Mouse (Mus musculus) liver, postnatal 0 days (tissue): Measurements from ENCODE around the gene Vipas39. TPM values are rescaled to one million over a fixed set of nuclear protein-coding genes. Genes with fewer than 3 reads are reported as not detected.

Experiments used
- ATAC-seq: fragments of 200-750 bp; cut with Nextera tagmentation; 2 replicates; pipeline ENCODE4 v1.8.0; 2017; ENCODE audit warnings: mild to moderate bottlenecking, moderate library complexity
- DNase-seq: peaks from one replicate; pipeline ENCODE4 v3.0.0-alpha.2; 2016
- H3K27ac ChIP-seq: fragments of 300-500 bp; sonication (generic); 2 replicates; pipeline ENCODE4 v1.5.1; 2014; ENCODE audit warnings: antibody characterized with exemption, moderate library complexity, mild to moderate bottlenecking, low read depth
- H3K27me3 ChIP-seq: fragments of 300-500 bp; sonication (generic); 2 replicates; pipeline ENCODE4 v1.6.1; 2014; ENCODE audit warnings: low read length, control low read depth, mixed read lengths; ENCODE audit not compliant: insufficient read depth
- H3K36me3 ChIP-seq: fragments of 300-500 bp; sonication (generic); replicated peaks from 2 replicates; pipeline ENCODE4 v1.6.1; 2014; ENCODE audit warnings: mild to moderate bottlenecking, control low read depth, low read length, moderate library complexity, mixed read lengths; ENCODE audit not compliant: insufficient read depth
- H3K4me1 ChIP-seq: fragments of 300-500 bp; sonication (generic); 2 replicates; pipeline ENCODE4 v1.6.1; 2014; ENCODE audit warnings: antibody characterized with exemption, mild to moderate bottlenecking, control low read depth; ENCODE audit not compliant: insufficient read depth
- H3K4me2 ChIP-seq: fragments of 300-500 bp; sonication (generic); 2 replicates; pipeline ENCODE4 v1.6.1; 2014; ENCODE audit warnings: low read depth, mild to moderate bottlenecking, low read length, moderate library complexity, mixed read lengths
- H3K4me3 ChIP-seq: fragments of 300-500 bp; sonication (generic); 2 replicates; pipeline ENCODE4 v1.5.1; 2014; ENCODE audit warnings: low read depth, low read length
- H3K9ac ChIP-seq: fragments of 300-500 bp; sonication (generic); replicated peaks from 2 replicates; pipeline ENCODE4 v1.6.1; 2014; ENCODE audit warnings: mild to moderate bottlenecking, moderate library complexity
- H3K9me3 ChIP-seq: fragments of 300-500 bp; sonication (generic); 2 replicates; pipeline ENCODE4 v1.6.1; 2016; ENCODE audit warnings: mild to moderate bottlenecking, control low read depth, low read length, mixed read lengths
- CTCF ChIP-seq: sonication (generic); IDR thresholded peaks from 2 replicates; pipeline ENCODE4 v1.5.1; 2016; ENCODE audit warnings: antibody characterized with exemption, low read depth
- EP300 ChIP-seq: IDR thresholded peaks from 2 replicates; pipeline ENCODE4 v1.6.1; 2016; ENCODE audit warnings: antibody characterized with exemption, low read depth, mild to moderate bottlenecking
- WGBS: fragments of 180-500 bp; shearing (Covaris S2); extraction: QIAGEN DNeasy Blood & Tissue Kit; methylation state at CpG from one replicate; pipeline ENCODE4 v1.1.7; 2014; ENCODE audit not compliant: insufficient replicate concordance; 5-methylcytosine and 5-hydroxymethylcytosine counted together
- polyA plus RNA-seq: library from polyadenylated mRNA; unstranded; fragments of >200 nt; fragmentation: Nextera tagmentation; extraction: Ambion mirVana; gene quantifications from 2 replicates; pipeline ENCODE4 v1.2.1, GENCODE M21; 2015

Gene Vipas39
- polyA plus RNA-seq, 1 experiment from 2014 or later: 8.2 TPM

DNA sequence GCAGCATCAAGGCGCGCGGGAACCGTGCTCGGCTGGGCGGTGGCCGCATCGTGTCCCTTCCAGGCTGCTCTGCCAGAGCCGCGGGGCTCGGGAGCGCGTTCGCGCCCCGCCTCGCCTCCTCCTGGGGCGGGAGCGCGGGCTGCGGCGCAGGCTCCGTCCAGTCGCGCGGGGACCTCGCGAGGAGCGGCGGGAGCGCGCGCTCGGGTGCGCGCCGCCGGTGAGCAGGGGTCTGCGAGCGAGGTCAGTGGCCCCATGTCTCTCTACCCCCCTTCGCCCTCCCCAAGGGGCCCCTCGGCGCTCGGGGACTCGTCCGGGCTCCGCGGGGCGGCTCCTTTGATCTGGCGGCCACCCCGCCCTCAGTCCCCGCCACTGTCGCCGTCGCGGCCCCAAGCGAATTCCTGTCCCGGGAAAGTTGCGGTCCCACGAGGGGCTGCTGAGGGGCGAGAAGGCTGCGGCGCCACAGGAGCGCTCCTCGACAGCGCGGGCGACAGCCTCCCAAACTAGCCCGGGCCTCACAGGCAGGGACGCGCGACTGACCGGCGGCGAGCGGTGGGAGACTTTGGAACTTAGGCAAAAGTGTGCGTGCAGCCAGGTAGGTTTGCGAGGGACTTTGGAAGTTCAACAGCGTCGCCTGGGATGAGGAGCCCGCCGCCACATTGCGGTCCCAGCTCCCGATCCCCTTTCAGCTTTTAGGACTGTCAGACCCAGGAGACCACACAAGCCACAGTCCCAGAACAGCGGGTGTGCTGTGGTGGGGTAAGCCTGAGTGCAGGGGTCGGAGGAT lies 33.8 kb upstream of the Vipas39 start, which contains the start of gene Ism2:
Ism2 (minus strand) TSS at position 49 of the 784 bp plus-strand sequence.
- Histone ChIP-seq H3K27me3 (peaks cover 26% of the 10 kb centered on the region), H3K9ac (peak within 1 kb of the TSS; percentile 72), H3K4me1 (peaks cover 3% of the 10 kb centered on the region; the same call in 1 of the 2 replicates), H3K27ac (no peak within 1 kb of the TSS), H3K9me3 (no peaks in the 10 kb centered on the region), H3K4me3 (peak within 1 kb of the TSS; percentile 71), H3K4me2 (peak within 1 kb of the TSS; percentile 96), H3K36me3 (no peaks in the 10 kb centered on the region)
- peak; percentile 81 for ATAC-seq
- DNase-seq: peak; percentile 57
- TF ChIP-seq EP300: no peak
- TF ChIP-seq CTCF: no peak
- WGBS: under 1% methylated on average over 73 of the region's 86 CpGs

GRCm38 (mm10) chr12:87299037-87299656 lies 33.1 kb upstream of the Vipas39 start:
- Histone ChIP-seq H3K36me3 (no peaks in the 10 kb centered on the region), H3K9me3 (no peaks in the 10 kb centered on the region), H3K27me3 (peaks cover 26% of the 10 kb centered on the region), H3K27ac (no peak overlapping the region), H3K4me1 (peaks cover 3% of the 10 kb centered on the region; the same call in 1 of the 2 replicates), H3K4me3 (peak overlapping the region; percentile 71), H3K4me2 (peak overlapping the region; percentile 96), H3K9ac (peak overlapping the region; percentile 72)
- TF ChIP-seq CTCF (no peak), EP300 (no peak)
- DNase-seq: no peak
- ATAC-seq: no peak; the same call in 1 of the 2 replicates
- WGBS: 14% methylated on average over 29 of the region's 29 CpGs

DNA sequence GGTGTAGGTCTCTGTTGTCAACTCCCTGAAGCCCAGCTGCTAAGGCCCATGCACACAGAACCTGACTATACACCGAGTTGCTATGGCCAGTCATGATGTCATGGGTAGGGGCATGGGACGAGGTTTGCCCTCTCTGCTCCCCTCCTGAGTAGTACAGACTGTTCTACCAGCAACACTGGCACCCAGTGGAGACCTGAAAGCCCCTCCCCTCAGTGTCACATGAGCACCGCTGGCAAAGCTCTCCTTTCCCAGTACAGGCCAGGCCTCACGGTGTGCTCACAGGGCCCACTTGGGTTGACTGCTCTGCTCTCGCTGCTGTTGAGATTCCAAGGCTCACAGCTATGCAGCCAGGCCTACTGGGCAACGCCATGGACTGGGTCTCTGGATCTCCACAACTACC lies 27.9 kb upstream of the Vipas39 start:
- no peak for TF ChIP-seq CTCF
- no peak for TF ChIP-seq EP300
- DNase-seq: no peak
- Histone ChIP-seq H3K27ac (no peak overlapping the region), H3K9ac (no peak overlapping the region), H3K9me3 (no peaks in the 10 kb centered on the region), H3K4me3 (no peak overlapping the region), H3K4me2 (no peak overlapping the region), H3K27me3 (peaks cover 7% of the 10 kb centered on the region), H3K4me1 (no peaks in the 10 kb centered on the region), H3K36me3 (no peaks in the 10 kb centered on the region)
- 67% methylated on average over 6 of the region's 6 CpGs for WGBS
- peak; percentile 23; the same call in 1 of the 2 replicates for ATAC-seq

DNA sequence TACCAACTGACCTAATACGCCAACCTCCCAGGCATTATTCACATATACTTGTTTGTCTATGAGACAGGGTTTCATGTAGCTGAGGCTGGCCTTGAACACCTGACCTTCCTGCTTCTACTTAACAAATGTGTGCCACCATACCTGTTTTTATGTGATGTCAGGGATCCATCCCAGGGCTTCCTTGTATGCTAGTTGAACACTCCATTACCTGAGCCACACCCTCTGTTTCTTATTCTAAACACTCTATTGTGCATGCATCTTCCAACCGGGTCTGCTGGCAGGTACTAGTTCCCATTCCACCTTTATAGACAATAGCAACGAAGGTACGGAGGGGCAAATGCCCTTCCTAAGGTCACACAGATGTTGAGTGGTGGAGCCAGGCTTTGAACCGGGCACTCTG lies 23.0 kb upstream of the Vipas39 start:
- no peak overlapping the region for H3K27ac ChIP-seq
- ATAC-seq (no peak), DNase-seq (no peak)
- no peak overlapping the region for H3K4me2 ChIP-seq
- TF ChIP-seq EP300: no peak
- no peaks in the 10 kb centered on the region for H3K27me3 ChIP-seq
- WGBS: 81% methylated on average over 5 of the region's 5 CpGs
- H3K36me3 ChIP-seq: no peaks in the 10 kb centered on the region
- no peak overlapping the region for H3K9ac ChIP-seq
- no peaks in the 10 kb centered on the region for H3K4me1 ChIP-seq
- H3K4me3 ChIP-seq: no peak overlapping the region
- H3K9me3 ChIP-seq: no peaks in the 10 kb centered on the region; the same call in 1 of the 2 replicates

GRCm38 (mm10) chr12:87284726-87285125 lies 18.7 kb upstream of the Vipas39 start:
- ATAC-seq (peak; percentile 54), DNase-seq (no peak)
- TF ChIP-seq EP300: no peak
- WGBS: 63% methylated on average over 5 of the region's 5 CpGs
- Histone ChIP-seq H3K4me2 (no peak overlapping the region), H3K27me3 (no peaks in the 10 kb centered on the region), H3K27ac (no peak overlapping the region), H3K36me3 (no peaks in the 10 kb centered on the region), H3K9me3 (no peaks in the 10 kb centered on the region; the same call in 1 of the 2 replicates), H3K4me3 (no peak overlapping the region), H3K9ac (no peak overlapping the region), H3K4me1 (no peaks in the 10 kb centered on the region)

- TF ChIP-seq CTCF: no peak
- no peak for TF ChIP-seq EP300
- 62% methylated on average over 4 of the region's 4 CpGs for WGBS
- no peak for ATAC-seq
- Histone ChIP-seq H3K9ac (no peak overlapping the region), H3K36me3 (no peaks in the 10 kb centered on the region), H3K27ac (no peak overlapping the region), H3K27me3 (no peaks in the 10 kb centered on the region), H3K4me2 (no peak overlapping the region), H3K4me3 (no peak overlapping the region), H3K9me3 (no peaks in the 10 kb centered on the region; the same call in 1 of the 2 replicates), H3K4me1 (no peaks in the 10 kb centered on the region)
- DNase-seq: no peak
Measured at GRCm38 (mm10) chr12:87284268-87284667, 18.2 kb upstream of the Vipas39 start.
